Mouse (Mus musculus) brain, adult 2 months (tissue): ENCODE measurements at regions not wholly inside any gene's neighbourhood (a gene's known extent, or its start where the extent isn't known, plus 50 kb on each side); places are given as distances from the start of the nearest gene placed in this dataset.
"Not testable (repeated sequence)": the region's sequence is repeated elsewhere in the genome, so short reads cannot be mapped to it uniquely, and the experiment has no call there.

ENCODE experiments used
- DNase-seq: peaks from one replicate; pipeline ENCODE4 v3.0.0; 2011; ENCODE audit warnings: low read depth, low spot score

- DNase-seq, result no peak
These were observed 164.9 kb upstream of the Frmd6 start for GRCm38 (mm10) chr12:70660388-70660787.

- not testable (repeated sequence) for DNase-seq
These were observed 157.2 kb upstream of the Frmd6 start for GRCm38 (mm10) chr12:70668158-70668557.

- no peak for DNase-seq
These were observed 153.2 kb upstream of the Frmd6 start for GRCm38 (mm10) chr12:70672115-70672514.

- no peak for DNase-seq
These were observed 152.1 kb upstream of the Frmd6 start for GRCm38 (mm10) chr12:70673188-70673587.

GRCm38 (mm10) chr12:70674144-70674543 lies 151.2 kb upstream of the Frmd6 start:
- no peak for DNase-seq

GRCm38 (mm10) chr12:70675846-70676245 lies 149.5 kb upstream of the Frmd6 start:
- peak; percentile 43 for DNase-seq

- DNase-seq, result peak; percentile 77
These were observed 145.5 kb upstream of the Frmd6 start for GRCm38 (mm10) chr12:70679701-70680425.

GRCm38 (mm10) chr12:70681407-70681990 lies 143.8 kb upstream of the Frmd6 start:
- no peak for DNase-seq

GRCm38 (mm10) chr12:70684354-70684753 lies 141.0 kb upstream of the Frmd6 start:
- no peak for DNase-seq

GRCm38 (mm10) chr12:70685432-70685831 lies 139.9 kb upstream of the Frmd6 start:
- peak; percentile 45 for DNase-seq

- DNase-seq, result peak; percentile 67
These were observed 139.0 kb upstream of the Frmd6 start for GRCm38 (mm10) chr12:70686337-70686736.

GRCm38 (mm10) chr12:70686971-70687370 lies 138.3 kb upstream of the Frmd6 start:
- peak; percentile 40 for DNase-seq

- DNase-seq, result peak; percentile 32
These were observed 130.2 kb upstream of the Frmd6 start for GRCm38 (mm10) chr12:70695162-70695561.

GRCm38 (mm10) chr12:70696256-70696655 lies 129.1 kb upstream of the Frmd6 start:
- peak; percentile 85 for DNase-seq

- peak; percentile 90 for DNase-seq
These were observed 126.8 kb upstream of the Frmd6 start for GRCm38 (mm10) chr12:70698466-70698865.

GRCm38 (mm10) chr12:70702473-70702872 lies 122.8 kb upstream of the Frmd6 start:
- no peak for DNase-seq

GRCm38 (mm10) chr12:70706806-70707628 lies 118.3 kb upstream of the Frmd6 start:
- DNase-seq, result peak; percentile 38

- DNase-seq, result peak; percentile 63
These were observed 117.6 kb upstream of the Frmd6 start for GRCm38 (mm10) chr12:70707629-70708289.

- DNase-seq, result no peak
These were observed 117.0 kb upstream of the Frmd6 start for GRCm38 (mm10) chr12:70708290-70708668.

- DNase-seq, result no peak
These were observed 115.0 kb upstream of the Frmd6 start for GRCm38 (mm10) chr12:70710311-70710710.

GRCm38 (mm10) chr12:70711030-70711429 lies 114.3 kb upstream of the Frmd6 start:
- DNase-seq, result peak; percentile 44
